Mouse (Mus musculus) thymus, adult 2 months (tissue): Measurements from ENCODE around the gene Dnajc2.

Experiments used
- CTCF ChIP-seq: fragments of 200-500 bp; IDR thresholded peaks from 2 replicates; pipeline ENCODE4 v1.5.1; 2012; ENCODE audit warnings: mild to moderate bottlenecking, control low read depth, low read length, moderate library complexity, borderline replicate concordance; ENCODE audit not compliant: control insufficient read depth, poor library complexity, insufficient read depth; ENCODE audit errors: extremely low read depth
- POLR2A ChIP-seq: fragments of 200-500 bp; IDR thresholded peaks from 2 replicates; pipeline ENCODE4 v1.6.1; 2012; ENCODE audit warnings: mild to moderate bottlenecking, low read length, control low read depth, moderate library complexity; ENCODE audit not compliant: control insufficient read depth, poor library complexity, insufficient read depth; ENCODE audit errors: extremely low read depth

GRCm38 (mm10) chr5:21735584-21735983, 49.5 kb downstream of the Dnajc2 start:
- no peak for TF ChIP-seq CTCF
- TF ChIP-seq POLR2A: no peak
